Mouse (Mus musculus) lung, postnatal 36 days (tissue): Measurements from ENCODE around the gene Slc6a17.
A peak's percentile ranks its signal among the peaks of the same experiment; 100 is the strongest.

ENCODE experiments used
- DNase-seq: peaks from one replicate; pipeline ENCODE4 v3.0.0; 2022; ENCODE audit warnings: mixed read lengths

The Slc6a17 gene

DNA sequence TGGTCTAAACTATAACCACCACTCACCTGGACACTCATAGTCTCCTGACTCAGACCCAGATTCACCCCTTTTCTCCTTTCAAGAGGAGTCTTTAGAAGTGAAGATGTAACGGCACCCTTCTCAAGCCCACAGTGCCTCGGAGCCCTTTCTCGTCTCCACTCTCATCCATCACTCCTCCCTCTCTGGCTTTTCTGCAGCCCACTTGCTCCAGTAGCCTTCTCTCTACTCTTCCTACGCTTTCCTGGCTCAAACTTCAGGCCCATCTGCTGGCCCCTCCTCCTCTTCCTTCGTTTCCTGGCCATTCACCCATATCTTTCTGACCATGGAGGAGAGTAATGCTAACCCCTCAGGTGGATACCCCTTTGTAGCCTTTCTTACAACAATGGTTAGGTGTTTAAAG, 3.1 kb upstream of the Slc6a17 start:
- no peak for DNase-seq

DNA sequence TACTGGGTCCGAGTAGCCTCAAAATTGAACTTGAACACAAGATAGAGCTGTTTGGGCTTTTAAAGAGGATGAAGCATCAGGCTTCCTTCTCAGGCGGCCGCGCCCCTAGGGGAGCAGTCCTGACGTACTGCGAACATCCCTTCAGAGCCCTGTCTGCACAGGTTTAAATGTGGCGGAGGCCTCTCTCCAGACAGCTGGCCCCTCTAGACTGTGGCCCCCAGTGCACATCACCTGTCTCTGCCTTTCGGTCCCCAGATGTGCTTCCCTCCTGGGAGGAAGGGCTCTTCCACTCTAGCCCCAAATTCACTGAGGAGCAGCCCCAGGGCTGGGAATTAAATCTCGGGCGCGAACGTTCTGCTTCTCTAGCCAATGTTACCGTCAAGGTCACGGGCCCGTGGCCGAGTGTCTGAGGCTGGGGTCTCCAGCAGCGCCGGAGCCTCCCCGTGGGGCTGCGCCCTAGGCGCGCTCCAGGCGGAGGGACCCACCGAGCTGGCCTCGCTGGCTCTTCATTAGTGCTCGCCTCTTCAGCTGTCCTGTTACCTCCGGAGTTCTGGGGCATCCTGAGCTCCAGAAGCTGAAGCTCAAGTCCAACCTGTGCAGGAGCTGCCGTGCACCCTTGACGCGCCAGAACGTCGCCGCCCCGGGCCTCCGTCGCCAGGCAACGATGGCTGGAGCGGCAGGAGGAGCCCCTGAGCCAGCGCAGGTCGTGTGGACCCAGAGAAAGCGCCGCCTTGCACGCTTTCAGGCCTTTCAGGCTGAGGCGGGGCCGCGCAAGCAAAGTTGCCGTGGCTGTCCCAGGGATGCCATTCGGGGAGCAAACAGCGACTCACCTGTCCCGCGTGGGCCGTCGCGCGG, 815 bp downstream of the Slc6a17 start:
- no peak for DNase-seq

DNA sequence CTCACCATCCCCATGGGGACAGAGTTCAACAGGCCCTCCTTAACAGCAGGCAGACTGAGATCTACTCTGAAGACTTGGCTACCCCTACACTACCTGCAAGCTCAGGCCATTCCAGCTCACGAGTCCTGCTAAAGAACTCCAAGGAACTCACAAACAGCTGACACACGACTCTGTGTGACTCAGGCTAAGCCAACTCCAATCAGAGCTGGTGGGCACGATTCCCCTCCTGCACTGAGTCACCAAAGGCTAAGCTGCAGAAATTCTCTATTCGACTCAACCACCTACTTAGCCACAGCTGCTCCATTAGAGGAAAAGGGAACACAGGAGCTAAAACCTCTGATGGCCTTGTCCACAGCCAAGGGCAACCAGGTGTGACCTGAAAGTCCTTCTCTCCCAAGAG, 1.8 kb downstream of the Slc6a17 start:
- no peak for DNase-seq

DNA sequence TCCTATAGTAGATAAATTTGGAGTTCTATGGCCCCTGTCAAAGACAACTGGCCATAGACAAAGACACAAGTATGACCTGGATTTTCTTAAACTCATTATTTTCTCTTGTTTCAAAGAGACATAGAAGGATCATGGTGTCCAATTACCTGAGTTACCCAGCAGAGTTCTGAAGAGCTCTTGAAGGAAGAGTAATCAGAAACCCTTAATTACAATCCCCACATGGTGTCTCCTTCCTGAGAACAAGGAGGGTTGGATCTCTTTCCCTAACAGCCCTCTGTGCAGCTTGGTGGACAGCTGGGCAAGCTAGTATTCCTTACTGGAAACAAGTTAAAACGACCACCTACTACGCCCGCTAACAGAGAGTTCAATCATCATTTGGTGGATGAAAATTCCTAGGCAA, 6.4 kb downstream of the Slc6a17 start:
- DNase-seq, result no peak

DNA sequence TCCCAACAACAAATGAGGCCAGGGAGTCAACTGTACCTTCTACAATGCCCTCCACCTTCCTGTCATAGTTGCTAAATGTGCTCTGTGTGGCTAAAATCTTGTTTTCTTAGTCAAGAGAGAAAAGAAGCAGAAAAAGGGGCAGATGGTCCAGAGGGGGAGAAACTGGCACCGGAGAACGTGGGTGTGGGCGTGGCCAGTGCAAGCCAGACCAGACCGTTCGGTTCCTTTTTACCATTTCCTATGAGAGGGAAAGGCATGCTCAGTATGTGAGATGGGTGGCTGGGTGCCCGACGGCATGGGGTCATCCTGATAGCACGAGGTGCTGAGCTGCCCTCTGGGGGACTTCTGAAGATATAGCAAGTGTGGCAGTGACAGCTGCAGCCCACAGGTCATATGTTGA, 9.1 kb downstream of the Slc6a17 start:
- DNase-seq, result no peak

DNA sequence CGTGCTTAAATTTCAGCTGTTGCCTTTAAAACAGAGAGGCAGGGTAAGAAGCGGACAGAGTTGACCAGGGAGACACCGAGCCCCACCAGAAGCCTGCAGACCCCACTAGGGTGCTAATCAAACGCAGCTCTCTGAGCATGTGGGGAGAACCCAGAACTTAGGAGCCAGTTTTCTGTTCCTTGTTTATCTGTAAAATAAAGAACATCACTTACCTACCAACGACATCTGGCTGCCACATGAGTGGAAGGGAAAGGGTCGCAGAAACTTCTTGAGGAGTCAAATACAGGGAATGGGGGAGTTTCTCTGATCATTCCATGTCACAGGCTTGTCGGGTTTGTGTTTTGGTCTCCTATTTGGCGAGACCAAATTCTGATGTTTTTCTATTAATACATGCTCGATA, 9.9 kb downstream of the Slc6a17 start:
- DNase-seq, result no peak

DNA sequence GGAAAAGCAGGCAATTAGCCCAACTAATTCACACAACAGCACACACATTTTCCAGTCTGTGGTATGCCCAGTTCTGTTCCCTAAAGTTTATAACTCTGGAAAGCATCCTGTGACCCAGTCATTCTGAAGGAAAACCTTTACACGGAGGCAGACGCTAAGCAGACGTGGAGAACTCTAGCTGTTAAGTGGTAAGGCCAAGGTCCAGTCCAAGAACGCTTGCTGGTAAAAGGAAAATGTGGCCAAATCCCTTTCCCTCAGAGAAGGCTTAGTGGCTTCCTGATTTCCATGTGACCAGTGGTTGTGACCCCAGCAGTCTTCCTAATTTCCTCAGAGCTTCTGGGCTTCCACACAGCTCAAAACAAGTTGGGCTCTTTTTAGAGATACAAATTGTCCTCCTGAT, 11.3 kb downstream of the Slc6a17 start:
- DNase-seq, result no peak

DNA sequence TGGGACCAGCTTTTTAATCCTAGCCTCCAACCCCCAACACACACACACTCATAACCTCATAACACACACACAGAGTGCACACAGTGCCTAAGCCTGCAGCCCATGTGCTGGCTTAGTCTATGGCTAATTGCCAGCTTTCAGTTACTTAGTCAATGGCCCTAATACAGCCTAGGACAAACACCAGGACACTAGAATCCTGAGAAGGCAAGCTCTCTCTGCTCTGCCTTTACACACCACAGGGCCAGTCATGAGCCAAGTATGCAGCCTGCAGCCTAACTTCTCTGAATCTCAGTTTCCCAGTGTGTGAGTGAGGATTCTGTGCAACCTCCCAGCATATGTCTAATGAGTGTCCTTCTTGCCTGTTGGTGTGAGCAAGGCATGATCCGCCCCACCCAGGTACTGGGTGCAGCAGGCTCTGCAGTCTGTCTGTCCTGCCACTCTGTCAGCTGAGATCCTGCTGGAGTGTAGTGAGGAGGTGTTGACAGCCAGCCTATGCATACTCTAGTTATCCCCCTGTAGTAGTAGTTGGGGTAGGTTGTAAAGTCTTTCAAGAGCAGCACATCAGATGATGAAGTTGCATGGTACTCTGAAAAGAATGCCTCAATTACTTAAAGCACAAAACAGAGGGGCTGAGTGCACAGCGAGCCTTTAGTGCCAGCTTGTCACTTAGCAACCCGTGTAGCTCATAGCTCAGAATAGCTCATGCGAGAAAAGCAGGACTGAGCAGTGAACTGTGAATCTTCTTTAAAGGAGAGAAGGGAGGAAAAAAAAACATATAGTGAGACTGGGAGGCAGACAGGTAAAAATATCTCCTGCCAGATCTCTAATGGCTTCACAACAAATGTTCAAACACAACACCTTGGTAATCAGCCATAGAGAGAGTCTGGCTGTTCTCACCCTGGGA, 12.1 kb downstream of the Slc6a17 start:
- DNase-seq, result no peak

DNA sequence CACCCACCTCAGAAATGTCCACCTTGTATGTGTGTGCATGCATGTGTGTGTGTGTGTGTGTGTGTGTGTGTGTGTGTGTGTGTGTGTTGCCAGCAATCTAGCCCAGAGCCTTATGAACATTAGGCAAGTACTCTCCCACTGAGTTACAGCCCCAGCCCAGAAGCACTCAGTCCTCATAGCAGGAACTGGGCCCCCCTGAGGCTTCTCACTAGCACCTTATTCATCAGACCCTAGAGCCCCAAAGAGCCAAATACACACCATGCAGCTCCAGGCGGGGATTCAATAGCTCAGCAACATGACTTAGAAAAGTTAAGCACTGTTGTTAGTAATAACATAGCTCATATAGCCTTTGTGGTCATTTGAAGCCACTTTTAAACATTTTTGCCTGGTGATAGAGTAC, 13.3 kb downstream of the Slc6a17 start:
- no peak for DNase-seq

DNA sequence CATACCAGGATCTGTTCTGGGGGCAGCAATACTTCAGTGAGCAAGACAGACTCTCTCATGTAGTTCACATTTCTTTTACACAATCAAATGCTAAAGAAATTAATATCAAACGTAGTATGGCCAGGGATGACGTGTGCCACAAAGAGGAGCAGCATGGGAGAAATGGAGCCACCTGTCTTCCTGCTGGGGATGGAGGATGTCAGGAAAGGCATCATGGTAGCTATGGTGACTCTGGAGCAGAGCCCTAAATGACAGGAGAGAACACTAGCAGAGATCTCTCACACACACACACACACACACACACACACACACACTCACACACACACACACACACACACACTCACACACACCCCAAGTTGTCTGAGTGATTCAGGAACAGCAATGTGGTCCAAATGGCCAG, 14.1 kb downstream of the Slc6a17 start:
- DNase-seq, result no peak

DNA sequence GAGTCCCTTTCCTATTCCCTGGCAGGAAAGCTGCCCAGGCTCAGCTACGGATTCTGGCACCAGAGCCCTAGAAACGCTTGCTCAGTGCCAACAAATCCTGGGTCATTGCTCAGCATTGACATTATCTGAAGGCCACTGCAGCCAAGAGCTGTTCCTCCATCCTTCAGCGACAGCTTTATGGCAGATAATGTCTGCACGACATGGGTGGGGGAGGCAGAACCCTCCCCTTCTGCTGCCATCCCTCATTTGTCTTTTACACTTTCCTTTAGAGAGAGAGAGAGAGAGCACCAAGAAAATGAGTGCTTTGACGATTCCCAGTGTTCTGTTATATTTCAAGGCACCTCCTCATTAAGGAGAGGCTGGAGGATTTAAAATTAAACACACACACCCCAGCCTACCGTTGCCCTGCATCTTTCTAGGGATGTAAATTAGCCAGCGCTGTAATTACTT, 16.1 kb downstream of the Slc6a17 start:
- DNase-seq, result no peak

DNA sequence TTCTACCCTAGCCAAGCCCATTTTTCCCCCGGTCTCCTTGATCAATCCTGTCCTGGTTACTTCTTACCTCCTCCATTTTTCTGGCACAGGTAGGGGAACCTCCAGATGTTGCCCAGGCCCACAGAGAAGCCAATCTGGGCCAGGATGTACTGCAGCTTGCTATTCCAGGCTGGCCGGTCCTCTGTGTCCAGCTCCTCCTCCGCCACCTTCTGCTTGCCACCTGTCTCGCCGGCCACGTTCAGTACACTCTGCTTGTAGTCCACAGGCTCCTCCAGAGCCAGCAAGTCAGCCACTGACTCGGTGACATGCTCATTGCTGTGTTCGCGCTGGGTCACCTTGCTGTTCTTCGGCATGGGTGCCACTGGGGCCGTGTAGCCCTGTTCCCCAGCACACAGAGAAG, 17.5 kb downstream of the Slc6a17 start:
- DNase-seq, result no peak

DNA sequence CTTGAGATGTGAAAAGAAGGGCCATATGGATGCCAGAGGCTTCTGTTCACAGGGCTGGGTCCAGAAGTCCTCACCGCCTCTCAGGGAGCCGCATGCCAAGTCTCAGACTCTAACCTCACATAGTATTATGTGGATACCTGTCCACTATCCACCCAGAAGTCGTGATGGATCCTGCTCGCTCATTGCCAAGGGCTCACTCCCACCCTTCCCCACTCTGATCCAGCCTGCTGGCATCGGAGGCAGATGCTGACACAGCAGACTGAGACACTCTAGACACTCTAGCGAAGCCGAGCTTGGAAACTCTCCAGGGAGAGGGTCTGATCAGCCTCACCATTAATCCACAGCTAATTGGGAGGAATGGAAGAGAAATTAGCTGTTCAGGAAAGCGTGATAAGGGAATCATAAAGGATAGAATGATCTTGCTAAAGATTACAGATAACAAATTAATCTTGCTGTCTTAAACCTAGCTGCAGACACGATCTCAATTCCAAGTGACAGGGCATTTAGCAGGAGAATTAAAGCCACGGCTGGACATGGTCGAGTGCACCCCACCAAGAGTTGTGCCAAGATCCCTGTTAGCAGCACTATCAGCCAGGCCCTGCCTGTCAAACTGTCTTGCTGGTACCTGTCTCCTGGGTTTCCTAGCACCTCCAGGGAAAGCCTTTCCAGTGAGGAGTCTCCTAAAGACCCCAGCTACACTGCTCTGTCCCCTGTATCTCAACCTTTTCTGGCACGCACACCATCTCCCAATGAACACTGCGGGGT, 21.6 kb downstream of the Slc6a17 start:
- no peak for DNase-seq

DNA sequence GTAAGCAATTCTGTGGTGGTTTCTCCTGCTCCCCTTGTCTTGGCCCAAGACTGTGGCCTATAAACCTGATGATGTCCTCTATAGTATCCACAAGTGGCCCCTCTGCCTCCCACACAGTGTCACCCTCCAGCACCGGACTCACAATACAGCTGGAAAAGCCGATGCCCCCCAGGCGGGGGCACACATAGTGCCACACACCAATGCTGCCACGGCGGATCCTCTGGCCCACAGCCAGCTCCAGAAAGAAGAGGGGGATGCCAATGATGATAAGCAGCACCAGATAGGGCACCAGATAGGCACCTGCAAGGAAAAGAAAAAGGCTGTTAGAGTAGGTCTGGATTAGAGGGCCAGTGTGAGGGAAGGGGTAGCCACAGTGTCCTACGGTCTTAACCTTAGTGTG, 22.3 kb downstream of the Slc6a17 start:
- DNase-seq, result no peak

DNA sequence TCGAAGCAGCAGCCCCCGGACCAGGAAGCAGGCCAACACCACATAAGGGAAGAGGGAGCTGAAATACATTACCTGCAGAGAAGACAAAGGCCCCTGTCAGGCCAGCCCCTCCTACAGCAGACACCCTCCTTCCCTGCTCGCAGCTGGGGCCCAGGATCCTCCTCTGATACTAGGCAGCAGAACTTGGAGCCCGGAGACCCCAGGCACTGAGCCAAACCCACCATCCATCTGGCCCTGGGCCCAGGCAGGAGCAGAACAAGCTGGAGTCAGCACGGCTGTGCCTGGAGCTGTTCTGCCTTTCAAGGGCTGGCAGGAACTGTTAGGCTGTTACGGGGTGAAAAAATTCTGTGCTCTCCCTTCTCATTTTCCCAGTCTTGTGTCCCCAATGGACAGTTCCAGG, 26.4 kb downstream of the Slc6a17 start:
- no peak for DNase-seq

DNA sequence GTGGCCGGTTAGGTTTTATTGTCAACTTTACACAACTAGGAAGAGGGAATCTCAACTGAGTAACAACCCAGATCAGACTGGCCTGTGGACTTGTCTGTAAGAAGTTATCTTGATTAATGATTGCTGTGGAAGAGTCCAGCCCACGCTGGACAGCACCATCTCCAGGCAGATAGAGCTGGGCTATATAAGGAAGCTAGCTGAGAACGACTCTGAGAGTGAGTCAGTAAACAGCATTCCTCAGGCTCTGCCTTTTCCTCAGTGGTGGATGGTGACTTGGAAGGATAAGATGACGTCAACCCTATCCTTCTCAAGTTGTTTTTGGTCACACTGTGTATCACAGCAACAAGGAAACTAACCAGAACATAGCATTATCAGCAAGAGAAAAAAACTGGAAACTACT, 29.2 kb downstream of the Slc6a17 start:
- no peak for DNase-seq

DNA sequence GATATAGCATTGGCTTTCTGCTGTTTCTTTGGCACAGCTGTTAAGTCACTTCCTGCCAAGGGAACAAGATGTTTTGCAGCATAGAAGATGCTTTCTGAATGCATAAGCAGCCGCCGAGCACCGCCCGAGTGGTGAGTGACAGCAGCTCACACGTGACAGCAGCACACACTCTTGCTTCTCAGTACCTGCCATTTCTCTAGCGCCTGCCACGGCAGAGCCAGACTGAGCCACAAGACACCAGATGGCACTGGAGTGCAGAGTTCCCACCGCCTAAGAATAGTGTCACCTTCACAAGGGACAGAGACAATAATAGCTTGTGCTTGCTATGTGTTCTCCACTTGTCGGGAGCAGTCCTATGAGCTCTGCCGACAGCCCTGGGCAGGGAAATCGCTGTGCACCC, 34.5 kb downstream of the Slc6a17 start:
- no peak for DNase-seq

DNA sequence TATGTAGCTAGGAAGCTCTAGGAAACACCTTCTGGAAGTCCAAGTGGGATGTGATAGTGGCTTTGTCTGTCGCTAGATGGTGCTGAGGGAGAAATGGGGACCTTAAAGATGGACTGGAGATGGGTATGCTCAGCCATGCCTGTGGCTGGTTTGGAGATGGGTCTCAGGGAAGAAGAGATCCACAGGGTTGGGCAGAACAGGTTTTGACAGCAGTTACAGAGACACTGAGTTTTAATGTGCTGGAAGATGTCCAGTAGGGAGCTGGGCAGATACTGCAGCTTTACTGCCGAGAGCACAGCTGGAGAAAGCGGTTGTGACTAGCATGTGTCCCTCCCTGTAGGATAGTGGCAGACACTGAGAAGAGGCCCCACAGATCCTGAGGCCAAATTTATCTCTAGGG, 37.2 kb downstream of the Slc6a17 start:
- no peak for DNase-seq

DNA sequence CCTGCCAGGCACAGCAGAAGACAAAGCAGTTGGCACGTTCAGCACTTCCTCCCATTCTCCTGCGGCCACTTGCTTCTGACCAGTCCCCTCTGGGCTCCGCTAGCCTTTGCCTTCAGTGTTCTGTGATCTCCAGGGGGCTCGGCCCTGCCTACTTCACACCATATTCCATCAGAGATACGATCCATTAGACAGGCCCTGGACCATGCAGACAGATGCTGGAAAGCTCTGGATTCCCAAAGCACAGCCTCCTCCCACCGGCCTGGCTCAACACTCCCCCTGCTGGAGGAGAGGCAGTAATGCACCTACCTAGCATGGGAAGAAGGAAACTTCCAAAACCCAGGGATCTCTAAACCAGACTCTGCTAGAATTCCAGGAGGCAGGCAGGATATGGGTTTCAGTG, 45.6 kb downstream of the Slc6a17 start:
- DNase-seq, result peak; percentile 26

DNA sequence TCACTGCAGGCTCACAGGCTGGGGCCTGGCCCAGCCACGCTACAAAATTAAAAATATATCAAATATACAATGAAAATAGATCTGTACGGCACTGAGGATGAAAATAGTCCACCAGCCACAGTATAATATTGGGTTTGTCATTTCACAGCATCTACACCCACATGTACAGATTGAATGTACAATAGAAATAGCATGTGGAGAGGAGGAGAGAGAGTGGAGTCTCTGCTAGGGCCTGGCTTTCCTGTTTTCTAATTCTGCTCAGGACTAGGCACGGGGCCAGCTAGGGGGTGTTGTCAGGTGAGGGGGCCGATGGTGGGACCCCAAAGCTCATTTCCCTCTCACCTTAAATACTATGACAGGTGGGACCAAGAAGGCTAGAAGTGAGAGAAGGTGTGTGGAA, 48.8 kb downstream of the Slc6a17 start:
- DNase-seq, result no peak

DNA sequence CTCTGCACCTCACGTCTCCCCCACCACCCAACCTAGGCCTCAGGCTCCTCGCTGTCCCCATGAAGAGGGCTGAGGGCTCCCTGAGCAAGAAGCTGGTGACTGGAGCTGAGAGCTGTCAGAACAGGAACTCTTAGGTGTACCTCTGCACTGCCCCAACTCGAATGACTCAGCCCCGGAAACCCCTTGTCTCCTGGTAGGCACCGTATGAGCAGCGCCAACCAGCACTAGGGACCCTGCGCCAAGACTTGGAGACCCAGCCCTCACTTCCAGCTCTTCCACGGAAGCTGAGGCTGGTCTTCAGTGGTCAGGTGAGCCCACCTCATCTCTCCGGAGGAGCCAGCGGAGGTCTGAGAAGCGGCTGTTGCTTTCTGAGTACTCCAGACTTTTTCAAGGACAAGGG, 49.7 kb downstream of the Slc6a17 start:
- DNase-seq, result no peak

DNA sequence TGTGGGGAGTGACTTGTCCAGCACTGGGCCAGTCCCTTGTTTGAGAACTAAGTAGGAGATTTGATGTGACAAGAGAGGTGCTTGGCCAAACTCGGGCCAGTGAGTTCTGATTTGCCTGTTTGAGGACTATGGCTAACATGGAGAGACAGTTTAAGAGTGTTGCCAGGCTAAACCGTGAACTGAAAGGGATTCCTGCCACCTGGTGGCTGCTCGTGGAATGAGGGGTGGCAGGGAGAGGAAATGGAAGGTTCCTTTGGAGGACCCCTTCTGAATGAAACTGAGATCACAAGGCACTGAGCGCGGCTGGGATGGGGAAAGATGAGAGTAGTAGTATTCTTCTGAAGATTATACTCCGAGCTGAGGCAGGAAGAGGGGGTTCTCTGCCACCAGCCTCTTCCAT, 51.2 kb downstream of the Slc6a17 start:
- peak; percentile 79 for DNase-seq

DNA sequence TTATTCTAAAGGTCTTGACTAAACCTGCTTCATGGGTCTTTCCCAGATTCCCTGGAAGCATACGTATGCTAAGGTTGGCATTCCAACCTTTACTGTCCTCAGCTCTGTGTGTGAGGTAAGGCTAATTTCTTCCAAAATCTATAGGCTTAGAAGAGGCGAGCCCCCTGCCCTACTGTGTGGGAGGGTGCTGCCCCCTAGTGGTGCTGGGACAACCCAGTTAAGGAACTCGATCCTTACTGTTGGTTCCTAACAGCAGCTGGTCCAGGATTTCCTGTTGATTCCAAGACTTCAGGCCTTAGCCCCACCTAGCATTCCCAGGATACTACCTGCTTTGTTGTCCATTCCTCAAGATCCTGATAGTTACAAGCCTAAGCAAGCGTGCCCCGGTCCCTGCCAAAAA, 55.7 kb downstream of the Slc6a17 start:
- DNase-seq, result peak; percentile 67
